Mouse (Mus musculus) colon, adult 2 months (tissue): ENCODE results near the gene Dynll2. TPM values are rescaled to one million over a fixed set of nuclear protein-coding genes. Genes with fewer than 3 reads are reported as not detected.

Experiments used
- polyA plus RNA-seq: library from polyadenylated mRNA; depleted of rRNA; stranded (reverse); fragments of >200 nt; gene quantifications from 2 replicates; pipeline ENCODE4 v1.2.3, GENCODE M21; 2012; rRNA removed

The Dynll2 gene
- 94.3 and 116 TPM in 2 replicates for polyA plus RNA-seq

GRCm38 (mm10) chr11:87986831-87987793 is at the start of gene Dynll2:
Dynll2 (minus strand) TSS chr11:87987533.

Other genes with a start within 250 kb of the Dynll2 start
- gene Supt4a, start 250.0 kb downstream of the Dynll2 start, polyA plus RNA-seq: 33.1 and 41.4 TPM in 2 replicates
- gene Tspoap1, start 227.0 kb downstream of the Dynll2 start, polyA plus RNA-seq: 0.90 and 1.5 TPM in 2 replicates
- 0.20 and 0.34 TPM in 2 replicates for gene Mpo, start 194.0 kb downstream of the Dynll2 start, polyA plus RNA-seq
- 178 and 221 TPM in 2 replicates for gene Lpo, start 159.2 kb downstream of the Dynll2 start, polyA plus RNA-seq
- 13.8 and 17.7 TPM in 2 replicates for gene Mks1, start 134.3 kb downstream of the Dynll2 start, polyA plus RNA-seq
- 0.27 TPM in 1 of 2 replicates, not detected in the other for gene Epx, start 112.0 kb downstream of the Dynll2 start, polyA plus RNA-seq
- gene Olfr462, start 95.3 kb downstream of the Dynll2 start, polyA plus RNA-seq: not detected in 2 replicates
- not detected in 2 replicates for gene Olfr463, start 90.1 kb downstream of the Dynll2 start, polyA plus RNA-seq
- gene Olfr464, start 66.6 kb downstream of the Dynll2 start, polyA plus RNA-seq: not detected in 2 replicates
- 105 and 115 TPM in 2 replicates for gene Srsf1, start 59.8 kb upstream of the Dynll2 start, polyA plus RNA-seq
- gene Vezf1, start 80.7 kb upstream of the Dynll2 start, polyA plus RNA-seq: 13.2 and 13.9 TPM in 2 replicates
- gene Cuedc1, start 110.5 kb upstream of the Dynll2 start, polyA plus RNA-seq: 41.2 and 42.7 TPM in 2 replicates
- 41.4 and 58.6 TPM in 2 replicates for gene Mrps23, start 216.9 kb upstream of the Dynll2 start, polyA plus RNA-seq